Mouse (Mus musculus): Measurements from ENCODE around the gene Gm10220.
"Not testable (repeated sequence)": the region's sequence is repeated elsewhere in the genome, so short reads cannot be mapped to it uniquely, and the experiment has no call there.

- TF ChIP-seq CTCF (IDR thresholded peaks at IDR 0.05; ENCODE audit: low read depth, low read length); TAL1 (conservative IDR thresholded peaks at IDR 0.05; ENCODE audit: low read depth, low read length); GATA1 (IDR thresholded peaks at IDR 0.05; ENCODE audit: borderline replicate concordance, low read length); POLR2AphosphoS5 (IDR thresholded peaks at IDR 0.05; ENCODE audit: insufficient replicate concordance, low read depth, low read length); GATA2 (IDR thresholded peaks at IDR 0.05; ENCODE audit: borderline replicate concordance, low read depth, low read length): not testable (repeated sequence)
Observed at GRCm38 (mm10) chr5:26121321-26121720, at the start of gene Gm10220.
